Comparison of ENCODE assay signal across 14 mouse cellular contexts in genomic region chr11:96301064-96301431, GRCm38 (mm10). TPM values are rescaled to one million over a fixed set of nuclear protein-coding genes. Genes with fewer than 3 reads are reported as not detected.
DNase-seq lines count a peak whose midpoint lies in the region; ATAC-seq and TF ChIP-seq lines count a peak whose summit lies in the region.
"Had no signal": no experiment of that assay in that cellular context is flagged by ENCODE, and none has a peak within 500 bp of the region (broad histone marks: within the 10 kb centered on the region; RNA-seq: fewer than 3 reads in every experiment).

No protein-coding gene starts in this region.

- no peak for TF ChIP-seq CTCF in embryonic fibroblast, embryonic 13.5 days (IDR thresholded peaks at IDR 0.05; ENCODE audit: borderline replicate concordance, insufficient read depth, low read length)
- no peak for TF ChIP-seq CTCF in hindbrain, postnatal 0 days (IDR thresholded peaks at IDR 0.05; ENCODE audit: low read depth)

- H3K27me3 ChIP-seq in kidney, embryonic 16.5 days (ENCODE audit: insufficient read depth, low read length) = no peaks in the 10 kb centered on the region
- peaks cover 72% of the 10 kb centered on the region for H3K27me3 ChIP-seq in hindbrain, postnatal 0 days (ENCODE audit: insufficient read depth, low read length)
- H3K27me3 ChIP-seq in neural tube, embryonic 12.5 days (replicated peaks) = no peaks in the 10 kb centered on the region

- peaks cover 5% of the 10 kb centered on the region; the same call in 1 of the 2 replicates for H3K36me3 ChIP-seq in kidney, embryonic 16.5 days (ENCODE audit: insufficient read depth, low read length)
- H3K36me3 ChIP-seq in hindbrain, postnatal 0 days (ENCODE audit: insufficient read depth, low read length) = no peaks in the 10 kb centered on the region
- H3K36me3 ChIP-seq in neural tube, embryonic 12.5 days = peaks cover 26% of the 10 kb centered on the region

- H3K4me1 ChIP-seq in kidney, embryonic 16.5 days (ENCODE audit: insufficient read depth, low read length) = peaks cover 74% of the 10 kb centered on the region
- no peaks in the 10 kb centered on the region for H3K4me1 ChIP-seq in embryonic fibroblast, embryonic 13.5 days (ENCODE audit: control insufficient read depth, insufficient read depth, low read length)
- no peaks in the 10 kb centered on the region for H3K4me1 ChIP-seq in hindbrain, postnatal 0 days (ENCODE audit: insufficient read depth, low read length)
- peaks cover 43% of the 10 kb centered on the region for H3K4me1 ChIP-seq in neural tube, embryonic 12.5 days

- peak overlapping the region; percentile 99 for H3K27ac ChIP-seq in kidney, embryonic 16.5 days (ENCODE audit: low read length)
- H3K27ac ChIP-seq in embryonic fibroblast, embryonic 13.5 days (ENCODE audit: insufficient read depth, low read length) = no peak overlapping the region
- H3K27ac ChIP-seq in hindbrain, postnatal 0 days = 0 out of 2 replicates have a peak overlapping the region, but pooled peaks have one; percentile 37
- H3K27ac ChIP-seq in neural tube, embryonic 12.5 days = peak overlapping the region; percentile 99
- H3K27ac ChIP-seq: heart, adult 2 months; left cerebral cortex, adult 2 months had no signal

- ATAC-seq in kidney, embryonic 16.5 days (ENCODE audit: low FRiP score, low TSS enrichment) = no peak
- no peak for ATAC-seq in hindbrain, postnatal 0 days
- no peak for ATAC-seq in neural tube, embryonic 12.5 days (ENCODE audit: low FRiP score, low read depth)

- H3K9ac ChIP-seq in kidney, embryonic 16.5 days (replicated peaks; ENCODE audit: low read length) = peak overlapping the region; percentile 98
- no peak overlapping the region for H3K9ac ChIP-seq in hindbrain, postnatal 0 days (replicated peaks; ENCODE audit: low read length)
- H3K9ac ChIP-seq in neural tube, embryonic 12.5 days = peak overlapping the region; percentile 100

- H3K4me3 ChIP-seq in kidney, embryonic 16.5 days (ENCODE audit: low read length) = peak overlapping the region; percentile 71
- peak overlapping the region; percentile 44; the same call in 1 of the 2 replicates for H3K4me3 ChIP-seq in embryonic fibroblast, embryonic 13.5 days (ENCODE audit: insufficient read depth, low read length)
- H3K4me3 ChIP-seq in hindbrain, postnatal 0 days (ENCODE audit: low read length) = peak overlapping the region; percentile 31
- H3K4me3 ChIP-seq in neural tube, embryonic 12.5 days = peak overlapping the region; percentile 99
- H3K4me3 ChIP-seq: heart, adult 2 months; left cerebral cortex, adult 2 months had no signal

- no peak for TF ChIP-seq POLR2A in embryonic fibroblast, embryonic 13.5 days (IDR thresholded peaks at IDR 0.05; ENCODE audit: low read depth, low read length)

- DNase-seq in kidney, postnatal 36 days = no peak
- DNase-seq in hindbrain, postnatal 0 days (ENCODE audit: low spot score) = no peak
- no peak for DNase-seq in cerebellum, adult 18-20 months
- no peak for DNase-seq in adipocyte (ENCODE audit: low spot score)
- no peak for DNase-seq in cerebellum, postnatal 36 days
- DNase-seq: heart, adult 2 months; right cerebral cortex, postnatal 4 days had no signal

- H3K9me3 ChIP-seq in kidney, embryonic 16.5 days (ENCODE audit: low read length) = no peaks in the 10 kb centered on the region
- no peaks in the 10 kb centered on the region for H3K9me3 ChIP-seq in hindbrain, postnatal 0 days (ENCODE audit: low read length)
- H3K9me3 ChIP-seq in neural tube, embryonic 12.5 days = no peaks in the 10 kb centered on the region

- peak overlapping the region; percentile 90 for H3K4me2 ChIP-seq in kidney, embryonic 16.5 days (replicated peaks; ENCODE audit: low read depth, low read length)
- peak overlapping the region; percentile 30 for H3K4me2 ChIP-seq in hindbrain, postnatal 0 days (ENCODE audit: low read depth, low read length)
- H3K4me2 ChIP-seq in neural tube, embryonic 12.5 days (replicated peaks) = peak overlapping the region; percentile 100

- WGBS in kidney, embryonic 16.5 days = 22% methylated on average over 10 of the region's 10 CpGs
- WGBS in hindbrain, postnatal 0 days = 4% methylated on average over 10 of the region's 10 CpGs
- WGBS in neural tube, embryonic 12.5 days = 2% methylated on average over 10 of the region's 10 CpGs

RNA-seq across cellular contexts. Expression of gene Hoxb5, which starts 2.1 kb away (rescaled TPM):
- polyA plus RNA-seq in kidney, embryonic 16.5 days (2015; fragmentation: Nextera tagmentation; extraction: Ambion mirVana) = 19.2 and 24.3 TPM in 2 replicates
- polyA plus RNA-seq in embryonic fibroblast, embryonic 13.5 days (2011; ENCODE audit: insufficient read length, low read depth, missing spikeins) = 4.1 and 5.9 TPM in 2 replicates
- total RNA-seq in hindbrain, postnatal 0 days (2014; rRNA removed) = 16.5 and 24.3 TPM in 2 replicates
- 109 and 113 TPM in 2 replicates for polyA plus RNA-seq in hindbrain, postnatal 0 days (2015; fragmentation: Nextera tagmentation; extraction: Ambion mirVana)
- 79.2 and 94.7 TPM in 2 replicates for polyA plus RNA-seq in neural tube, embryonic 12.5 days (2016; fragmentation: Nextera tagmentation; extraction: Ambion mirVana)
- total RNA-seq: left cerebral cortex, adult 2 months had no signal
- polyA plus RNA-seq: midbrain, postnatal 0 days had no signal

RNA-seq across cellular contexts. Expression of gene Hoxb6, which starts 8.8 kb away (rescaled TPM):
- polyA plus RNA-seq in kidney, embryonic 16.5 days (2015; fragmentation: Nextera tagmentation; extraction: Ambion mirVana) = 50.3 and 55.7 TPM in 2 replicates
- 9.6 and 14.1 TPM in 2 replicates for polyA plus RNA-seq in embryonic fibroblast, embryonic 13.5 days (2011; ENCODE audit: insufficient read length, low read depth, missing spikeins)
- 23.2 and 30.2 TPM in 2 replicates for total RNA-seq in hindbrain, postnatal 0 days (2014; rRNA removed)
- 29.0 and 36.3 TPM in 2 replicates for polyA plus RNA-seq in hindbrain, postnatal 0 days (2015; fragmentation: Nextera tagmentation; extraction: Ambion mirVana)
- 145 and 151 TPM in 2 replicates for polyA plus RNA-seq in neural tube, embryonic 12.5 days (2016; fragmentation: Nextera tagmentation; extraction: Ambion mirVana)
- total RNA-seq: heart, adult 2 months; left cerebral cortex, adult 2 months had no signal
- polyA plus RNA-seq: heart, adult 2 months; midbrain, postnatal 0 days had no signal

RNA-seq across cellular contexts. Expression of gene Hoxb7, which starts 14.6 kb away (rescaled TPM):
- 60.9 and 68.3 TPM in 2 replicates for polyA plus RNA-seq in kidney, embryonic 16.5 days (2015; fragmentation: Nextera tagmentation; extraction: Ambion mirVana)
- 13.1 and 22.5 TPM in 2 replicates for polyA plus RNA-seq in embryonic fibroblast, embryonic 13.5 days (2011; ENCODE audit: insufficient read length, low read depth, missing spikeins)
- total RNA-seq in hindbrain, postnatal 0 days (2014; rRNA removed) = 11.0 and 21.7 TPM in 2 replicates
- 10.1 and 16.8 TPM in 2 replicates for polyA plus RNA-seq in hindbrain, postnatal 0 days (2015; fragmentation: Nextera tagmentation; extraction: Ambion mirVana)
- polyA plus RNA-seq in neural tube, embryonic 12.5 days (2016; fragmentation: Nextera tagmentation; extraction: Ambion mirVana) = 97.1 and 101 TPM in 2 replicates
- total RNA-seq: CH12.LX; heart, adult 2 months; left cerebral cortex, adult 2 months; midbrain, postnatal 0 days had no signal
- polyA plus RNA-seq: heart, adult 2 months; midbrain, postnatal 0 days had no signal

RNA-seq across cellular contexts. Expression of gene Hoxb4, which starts 17.0 kb away (rescaled TPM):
- polyA plus RNA-seq in kidney, embryonic 16.5 days (2015; fragmentation: Nextera tagmentation; extraction: Ambion mirVana) = 4.1 and 6.2 TPM in 2 replicates
- polyA plus RNA-seq in embryonic fibroblast, embryonic 13.5 days (2011; ENCODE audit: insufficient read length, low read depth, missing spikeins) = 8.3 and 10.4 TPM in 2 replicates
- 4.2 and 8.6 TPM in 2 replicates for total RNA-seq in hindbrain, postnatal 0 days (2014; rRNA removed)
- 2.4 and 3.3 TPM in 2 replicates for polyA plus RNA-seq in hindbrain, postnatal 0 days (2015; fragmentation: Nextera tagmentation; extraction: Ambion mirVana)
- 10.2 and 15.1 TPM in 2 replicates for polyA plus RNA-seq in neural tube, embryonic 12.5 days (2016; fragmentation: Nextera tagmentation; extraction: Ambion mirVana)
- total RNA-seq: left cerebral cortex, adult 2 months had no signal
- polyA plus RNA-seq: midbrain, postnatal 0 days had no signal

RNA-seq across cellular contexts. Expression of gene Hoxb8, which starts 19.3 kb away (rescaled TPM):
- polyA plus RNA-seq in kidney, embryonic 16.5 days (2015; fragmentation: Nextera tagmentation; extraction: Ambion mirVana) = 9.5 and 12.9 TPM in 2 replicates
- 11.7 and 20.1 TPM in 2 replicates for polyA plus RNA-seq in embryonic fibroblast, embryonic 13.5 days (2011; ENCODE audit: insufficient read length, low read depth, missing spikeins)
- total RNA-seq in hindbrain, postnatal 0 days (2014; rRNA removed) = 28.0 and 66.5 TPM in 2 replicates
- 4.6 and 6.2 TPM in 2 replicates for polyA plus RNA-seq in hindbrain, postnatal 0 days (2015; fragmentation: Nextera tagmentation; extraction: Ambion mirVana)
- 35.7 and 53.3 TPM in 2 replicates for polyA plus RNA-seq in neural tube, embryonic 12.5 days (2016; fragmentation: Nextera tagmentation; extraction: Ambion mirVana)
- total RNA-seq: CH12.LX; heart, adult 2 months; left cerebral cortex, adult 2 months had no signal
- polyA plus RNA-seq: heart, adult 2 months; liver, embryonic 16.5 days; midbrain, postnatal 0 days had no signal

Comparison
In these comparisons a context has a peak if more than half of its experiments do, and no peak if none do; other contexts are left out.
1. H3K4me2 ChIP-seq: peak in every context shown above with its lines; median percentile 100 in neural tube, embryonic 12.5 days; 90 in kidney, embryonic 16.5 days; 30 in hindbrain, postnatal 0 days.
2. H3K4me3 ChIP-seq: peak in every context shown above with its lines; median percentile 99 in neural tube, embryonic 12.5 days; 71 in kidney, embryonic 16.5 days; 44 in embryonic fibroblast, embryonic 13.5 days; 31 in hindbrain, postnatal 0 days.